Mouse (Mus musculus) embryonic fibroblast, embryonic 13.5 days (primary cell): Measurements from ENCODE around the gene Slc7a14. TPM values are rescaled to one million over a fixed set of nuclear protein-coding genes. Genes with fewer than 3 reads are reported as not detected.

Source experiments
- H3K27ac ChIP-seq: 2 replicates; pipeline ENCODE4 v1.5.1; 2012; ENCODE audit warnings: low read length, control low read depth, inconsistent platforms; ENCODE audit not compliant: insufficient read depth
- H3K4me1 ChIP-seq: 2 replicates; pipeline ENCODE4 v1.6.1; 2011; ENCODE audit warnings: low read length; ENCODE audit not compliant: control insufficient read depth, insufficient read depth
- H3K4me3 ChIP-seq: 2 replicates; pipeline ENCODE4 v1.5.1; 2011; ENCODE audit warnings: mild to moderate bottlenecking, control low read depth, low read length; ENCODE audit not compliant: insufficient read depth
- CTCF ChIP-seq: IDR thresholded peaks from 2 replicates; pipeline ENCODE4 v1.5.1; 2011; ENCODE audit warnings: mild to moderate bottlenecking, control low read depth, low read length, moderate library complexity, borderline replicate concordance; ENCODE audit not compliant: insufficient read depth
- POLR2A ChIP-seq: IDR thresholded peaks from 2 replicates; pipeline ENCODE4 v1.6.1; 2011; ENCODE audit warnings: low read depth, mild to moderate bottlenecking, control low read depth, low read length, moderate library complexity
- polyA plus RNA-seq: library from polyadenylated mRNA; stranded (reverse); fragments of >200 nt; gene quantifications from 2 replicates; pipeline ENCODE4 v1.2.4, GENCODE M21; 2011; ENCODE audit warnings: low read depth; ENCODE audit not compliant: missing spikeins, insufficient read length

The Slc7a14 gene
- polyA plus RNA-seq, 1 experiment, result not detected

GRCm38 (mm10) chr3:31263535-31263934 is 46.6 kb downstream of the Slc7a14 start:
- H3K27ac ChIP-seq, result no peak overlapping the region
- TF ChIP-seq POLR2A (no peak), CTCF (no peak)

GRCm38 (mm10) chr3:31261418-31262014 is 48.7 kb downstream of the Slc7a14 start:
- H3K27ac ChIP-seq, result no peak overlapping the region
- TF ChIP-seq CTCF (no peak), POLR2A (no peak)
- peaks cover 11% of the 10 kb centered on the region for H3K4me1 ChIP-seq
- H3K4me3 ChIP-seq, result no peak overlapping the region

More at GRCm38 (mm10) chr3:31263535-31263934, 46.6 kb downstream of the Slc7a14 start:
- peaks cover 11% of the 10 kb centered on the region for H3K4me1 ChIP-seq
- H3K4me3 ChIP-seq, result no peak overlapping the region

GRCm38 (mm10) chr3:31260964-31261346 is 49.2 kb downstream of the Slc7a14 start:
- TF ChIP-seq CTCF, result no peak
- TF ChIP-seq POLR2A, result no peak
- H3K4me3 ChIP-seq, result no peak overlapping the region
- H3K4me1 ChIP-seq, result peaks cover 11% of the 10 kb centered on the region
- H3K27ac ChIP-seq, result no peak overlapping the region

GRCm38 (mm10) chr3:31260329-31260963 is 49.7 kb downstream of the Slc7a14 start:
- TF ChIP-seq CTCF (no peak), POLR2A (no peak)
- Histone ChIP-seq H3K27ac (0 out of 2 replicates have a peak overlapping the region, but pooled peaks have one; percentile 22), H3K4me1 (peaks cover 11% of the 10 kb centered on the region), H3K4me3 (no peak overlapping the region)

GRCm38 (mm10) chr3:31259553-31260255 is 50.5 kb downstream of the Slc7a14 start:
- Histone ChIP-seq H3K4me1 (peaks cover 11% of the 10 kb centered on the region), H3K4me3 (no peak overlapping the region), H3K27ac (no peak overlapping the region)
- TF ChIP-seq CTCF (no peak), POLR2A (no peak)

GRCm38 (mm10) chr3:31254427-31254826 is 55.8 kb downstream of the Slc7a14 start:
- no peak for TF ChIP-seq CTCF
- no peak for TF ChIP-seq POLR2A
- Histone ChIP-seq H3K4me3 (no peak overlapping the region), H3K27ac (no peak overlapping the region), H3K4me1 (no peaks in the 10 kb centered on the region)

- H3K4me3 ChIP-seq, result no peak overlapping the region
- H3K4me1 ChIP-seq, result no peaks in the 10 kb centered on the region
- H3K27ac ChIP-seq, result no peak overlapping the region
- TF ChIP-seq POLR2A, result no peak
- no peak for TF ChIP-seq CTCF
Observed at GRCm38 (mm10) chr3:31253862-31254261, 56.3 kb downstream of the Slc7a14 start.

- Histone ChIP-seq H3K4me1 (peaks cover 5% of the 10 kb centered on the region), H3K27ac (no peak overlapping the region), H3K4me3 (no peak overlapping the region)
- TF ChIP-seq POLR2A, result no peak
- no peak for TF ChIP-seq CTCF
Observed at GRCm38 (mm10) chr3:31252566-31252965, 57.6 kb downstream of the Slc7a14 start.

GRCm38 (mm10) chr3:31243478-31243877 is 66.7 kb downstream of the Slc7a14 start:
- no peak overlapping the region for H3K4me3 ChIP-seq
- no peak for TF ChIP-seq CTCF
- no peak for TF ChIP-seq POLR2A
- peaks cover 5% of the 10 kb centered on the region for H3K4me1 ChIP-seq
- no peak overlapping the region for H3K27ac ChIP-seq

- Histone ChIP-seq H3K4me1 (no peaks in the 10 kb centered on the region), H3K27ac (no peak overlapping the region), H3K4me3 (no peak overlapping the region)
- TF ChIP-seq POLR2A (no peak), CTCF (no peak)
Observed at GRCm38 (mm10) chr3:31240840-31241239, 69.3 kb downstream of the Slc7a14 start.
